Mouse (Mus musculus): ENCODE measurements around the gene Arpc1b. TPM values are rescaled to one million over a fixed set of nuclear protein-coding genes. Genes with fewer than 3 reads are reported as not detected.
"Not testable (repeated sequence)": the region's sequence is repeated elsewhere in the genome, so short reads cannot be mapped to it uniquely, and the experiment has no call there.

The Arpc1b gene
- polyA plus RNA-seq, 1 experiment from 2014 or later: 137 TPM

DNA sequence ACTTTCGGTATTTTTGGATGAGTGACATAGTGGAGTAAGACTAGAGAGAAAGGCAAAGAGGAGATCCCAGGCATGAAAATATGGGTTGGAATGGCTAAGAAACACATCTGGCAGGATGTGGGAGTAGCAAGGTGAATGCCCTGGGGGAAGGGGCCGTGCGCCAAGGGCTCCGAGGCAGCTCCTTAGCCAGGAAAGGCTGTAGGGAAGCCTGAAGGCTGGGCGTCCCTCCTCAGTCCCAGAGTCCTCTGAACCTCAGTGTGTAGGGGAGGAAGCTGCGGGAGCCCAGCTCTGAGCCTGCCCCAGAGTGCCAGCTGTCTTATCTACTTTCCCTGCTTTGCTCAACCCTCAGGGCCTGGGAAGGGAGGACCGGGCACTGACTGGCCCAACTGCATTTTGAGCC, 6.9 kb downstream of the Arpc1b start:
- WGBS: 58% methylated on average over 7 of the region's 7 CpGs
- Histone ChIP-seq H3K36me3 (ENCODE audit: control insufficient read depth, insufficient read depth, low read length) (peaks cover 47% of the 10 kb centered on the region), H3K4me1 (ENCODE audit: control insufficient read depth in 2 of 2, insufficient read depth in 2 of 2, low read length in 2 of 2) (peaks cover 10 to 24% of the 10 kb centered on the region in 2 experiments; a peak in 3 of 4 replicates), H3K27ac (replicated peaks in 1 of 2; ENCODE audit: control insufficient read depth in 1 of 2, insufficient read depth in 1 of 2, low read depth in 2 of 2, low read length in 2 of 2) (0 out of 4 replicates have a peak overlapping the region, but pooled peaks of 1 of the 2 experiments have one; percentile 4), H3K4me3 (ENCODE audit: control insufficient read depth in 1 of 2, insufficient read depth in 1 of 2, low read depth in 1 of 2, low read length in 2 of 2) (no peak overlapping the region), H3K9me3 (ENCODE audit: control insufficient read depth, low read length) (no peaks in the 10 kb centered on the region), H3K27me3 (ENCODE audit: control insufficient read depth, insufficient read depth, low read length) (no peaks in the 10 kb centered on the region), H3K9ac (ENCODE audit: low read length) (no peak overlapping the region), H3K4me2 (ENCODE audit: low read length) (no peak overlapping the region)
- no peak for ATAC-seq (ENCODE audit: insufficient number of reproducible peaks, insufficient read depth, low FRiP score, low read depth)

DNA sequence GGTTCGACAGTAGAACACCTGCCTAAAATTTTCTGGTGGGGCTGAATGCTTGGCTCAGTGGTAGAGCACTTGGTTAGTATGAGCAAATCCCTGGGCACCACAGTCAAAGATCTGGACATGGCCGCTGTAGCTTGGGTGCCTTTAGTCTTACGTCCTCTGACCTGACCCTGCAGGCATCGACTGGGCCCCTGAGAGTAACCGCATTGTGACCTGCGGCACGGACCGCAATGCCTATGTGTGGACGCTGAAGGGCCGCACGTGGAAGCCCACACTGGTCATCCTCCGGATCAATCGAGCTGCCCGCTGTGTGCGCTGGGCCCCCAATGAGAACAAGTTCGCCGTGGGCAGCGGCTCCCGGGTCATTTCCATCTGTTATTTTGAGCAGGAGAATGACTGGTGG, 9.4 kb downstream of the Arpc1b start:
- no peak for ATAC-seq (ENCODE audit: insufficient number of reproducible peaks, insufficient read depth, low FRiP score, low read depth)
- Histone ChIP-seq H3K9ac (ENCODE audit: low read length) (no peak overlapping the region), H3K27ac (replicated peaks in 1 of 2; ENCODE audit: control insufficient read depth in 1 of 2, insufficient read depth in 1 of 2, low read depth in 2 of 2, low read length in 2 of 2) (no peak overlapping the region), H3K4me1 (ENCODE audit: control insufficient read depth in 2 of 2, insufficient read depth in 2 of 2, low read length in 2 of 2) (peaks cover 6 to 16% of the 10 kb centered on the region in 2 experiments; a peak in 3 of 4 replicates), H3K36me3 (ENCODE audit: control insufficient read depth, insufficient read depth, low read length) (peaks cover 69% of the 10 kb centered on the region), H3K4me3 (ENCODE audit: control insufficient read depth in 1 of 2, insufficient read depth in 1 of 2, low read depth in 1 of 2, low read length in 2 of 2) (no peak overlapping the region), H3K4me2 (ENCODE audit: low read length) (no peak overlapping the region), H3K9me3 (ENCODE audit: control insufficient read depth, low read length) (no peaks in the 10 kb centered on the region), H3K27me3 (ENCODE audit: control insufficient read depth, insufficient read depth, low read length) (no peaks in the 10 kb centered on the region)
- 92% methylated on average over 19 of the region's 19 CpGs for WGBS

DNA sequence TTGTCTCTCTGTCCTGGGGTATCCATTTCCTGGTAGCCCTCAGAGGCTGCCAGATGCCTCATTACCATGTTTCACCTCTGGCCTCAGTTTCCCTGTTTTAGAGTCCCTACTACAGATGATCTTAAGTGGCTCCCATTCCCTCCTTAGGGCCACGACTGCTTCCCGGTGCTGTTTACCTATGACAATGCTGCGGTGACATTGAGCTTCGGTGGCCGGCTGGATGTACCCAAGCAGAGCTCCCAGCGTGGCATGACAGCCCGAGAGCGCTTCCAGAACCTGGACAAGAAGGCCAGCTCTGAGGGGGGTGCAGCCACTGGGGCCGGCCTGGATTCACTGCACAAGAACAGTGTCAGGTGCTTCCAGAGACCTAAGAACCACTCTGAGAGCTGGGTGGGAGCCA, 12.6 kb downstream of the Arpc1b start:
- no peak for ATAC-seq (ENCODE audit: insufficient number of reproducible peaks, insufficient read depth, low FRiP score, low read depth)

DNA sequence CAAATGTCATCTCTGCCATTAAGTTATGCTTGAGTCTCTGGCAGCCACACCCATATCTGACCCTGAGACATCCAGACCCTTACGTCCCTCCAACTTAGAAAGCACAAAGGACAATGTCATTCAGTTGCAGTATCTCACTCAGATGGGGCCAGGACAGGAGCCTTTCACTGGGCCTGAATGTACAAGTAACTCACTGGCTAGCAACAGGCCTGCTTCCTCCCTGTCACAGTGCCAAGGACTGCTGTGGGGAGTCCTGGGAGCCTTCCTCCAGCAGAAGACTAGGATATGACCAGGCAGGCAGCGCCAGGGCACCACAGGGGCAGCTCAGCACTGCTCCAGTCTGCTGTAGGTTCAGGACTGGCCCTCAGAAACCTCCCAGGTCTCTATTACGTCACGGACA, 15.1 kb downstream of the Arpc1b start:
- H3K9ac ChIP-seq (ENCODE audit: low read length): no peak overlapping the region
- H3K4me1 ChIP-seq (ENCODE audit: control insufficient read depth in 2 of 2, insufficient read depth in 2 of 2, low read length in 2 of 2): no peaks in the 10 kb centered on the region
- H3K4me3 ChIP-seq (ENCODE audit: control insufficient read depth in 1 of 2, insufficient read depth in 1 of 2, low read depth in 1 of 2, low read length in 2 of 2): no peak overlapping the region
- H3K27me3 ChIP-seq (ENCODE audit: control insufficient read depth, insufficient read depth, low read length): no peaks in the 10 kb centered on the region
- no peaks in the 10 kb centered on the region for H3K9me3 ChIP-seq (ENCODE audit: control insufficient read depth, low read length)
- peaks cover 96% of the 10 kb centered on the region for H3K36me3 ChIP-seq (ENCODE audit: control insufficient read depth, insufficient read depth, low read length)
- no peak for ATAC-seq (ENCODE audit: insufficient number of reproducible peaks, insufficient read depth, low FRiP score, low read depth)
- H3K27ac ChIP-seq (replicated peaks in 1 of 2; ENCODE audit: control insufficient read depth in 1 of 2, insufficient read depth in 1 of 2, low read depth in 2 of 2, low read length in 2 of 2): 0 out of 4 replicates have a peak overlapping the region, but pooled peaks of 1 of the 2 experiments have one; percentile 11
- WGBS: 83% methylated on average over 4 of the region's 4 CpGs
- H3K4me2 ChIP-seq (ENCODE audit: low read length): no peak overlapping the region

More for the DNA sequence above, 12.6 kb downstream of the Arpc1b start:
- Histone ChIP-seq H3K4me3 (ENCODE audit: control insufficient read depth in 1 of 2, insufficient read depth in 1 of 2, low read depth in 1 of 2, low read length in 2 of 2) (no peak overlapping the region), H3K27me3 (ENCODE audit: control insufficient read depth, insufficient read depth, low read length) (no peaks in the 10 kb centered on the region), H3K4me2 (ENCODE audit: low read length) (no peak overlapping the region), H3K9ac (ENCODE audit: low read length) (no peak overlapping the region), H3K36me3 (ENCODE audit: control insufficient read depth, insufficient read depth, low read length) (peaks cover 96% of the 10 kb centered on the region), H3K4me1 (ENCODE audit: control insufficient read depth in 2 of 2, insufficient read depth in 2 of 2, low read length in 2 of 2) (0 out of 4 replicates have a peak, but pooled peaks cover 0 to under 1% of the 10 kb centered on the region in 2 experiments), H3K9me3 (ENCODE audit: control insufficient read depth, low read length) (no peaks in the 10 kb centered on the region), H3K27ac (replicated peaks in 1 of 2; ENCODE audit: control insufficient read depth in 1 of 2, insufficient read depth in 1 of 2, low read depth in 2 of 2, low read length in 2 of 2) (no peak overlapping the region)
- WGBS: 94% methylated on average over 9 of the region's 9 CpGs

DNA sequence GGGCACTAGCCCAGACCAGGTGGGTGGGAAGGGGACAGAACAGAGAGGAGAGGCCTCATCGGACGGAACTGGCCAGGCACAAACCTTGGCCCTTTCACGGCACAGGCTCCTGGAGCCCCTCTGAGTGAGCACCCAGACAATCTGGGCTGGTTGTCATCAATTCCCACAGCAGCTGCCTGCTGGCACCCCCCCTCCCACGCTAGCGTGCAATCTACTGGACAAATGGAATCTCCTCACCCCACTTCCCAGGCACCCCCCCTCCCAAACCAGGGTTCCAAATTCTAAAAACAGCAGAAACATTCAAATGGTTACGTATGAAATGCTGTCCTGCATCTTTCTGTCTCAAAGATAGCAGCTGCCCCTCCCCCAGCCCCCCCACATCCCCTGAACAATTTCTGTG, 15.8 kb downstream of the Arpc1b start:
- not testable (repeated sequence) for H3K27ac ChIP-seq (replicated peaks in 1 of 2; ENCODE audit: control insufficient read depth in 1 of 2, insufficient read depth in 1 of 2, low read depth in 2 of 2, low read length in 2 of 2); H3K4me2 ChIP-seq (ENCODE audit: low read length); H3K27me3 ChIP-seq (ENCODE audit: control insufficient read depth, insufficient read depth, low read length); H3K9ac ChIP-seq (ENCODE audit: low read length); H3K9me3 ChIP-seq (ENCODE audit: control insufficient read depth, low read length); H3K4me3 ChIP-seq (ENCODE audit: control insufficient read depth in 1 of 2, insufficient read depth in 1 of 2, low read depth in 1 of 2, low read length in 2 of 2); ATAC-seq (ENCODE audit: insufficient number of reproducible peaks, insufficient read depth, low FRiP score, low read depth); H3K4me1 ChIP-seq (ENCODE audit: control insufficient read depth in 2 of 2, insufficient read depth in 2 of 2, low read length in 2 of 2)
- 82% methylated on average over 6 of the region's 6 CpGs for WGBS
- peaks cover 96% of the 10 kb centered on the region for H3K36me3 ChIP-seq (ENCODE audit: control insufficient read depth, insufficient read depth, low read length)

DNA sequence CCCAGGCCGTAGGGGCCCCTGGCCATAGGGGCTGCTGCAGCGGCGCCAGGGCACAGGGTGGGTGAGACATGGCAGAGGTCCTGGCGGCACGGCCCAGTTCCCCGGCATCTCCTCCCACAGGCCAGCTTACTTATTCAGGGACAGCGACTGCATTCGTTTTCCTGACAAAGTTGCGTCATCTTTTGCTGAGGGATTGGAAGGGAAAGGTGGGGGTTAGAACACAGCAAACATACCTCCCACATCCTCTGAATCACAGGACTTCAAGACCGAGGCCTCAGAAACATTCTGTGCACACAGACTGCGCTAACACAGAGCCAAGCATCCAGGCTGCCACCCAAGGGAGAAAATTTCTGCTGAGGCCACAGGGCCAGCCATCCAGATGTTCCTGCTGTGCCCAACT, 16.2 kb downstream of the Arpc1b start:
- Histone ChIP-seq H3K36me3 (ENCODE audit: control insufficient read depth, insufficient read depth, low read length) (peaks cover 96% of the 10 kb centered on the region), H3K27ac (replicated peaks in 1 of 2; ENCODE audit: control insufficient read depth in 1 of 2, insufficient read depth in 1 of 2, low read depth in 2 of 2, low read length in 2 of 2) (no peak overlapping the region), H3K4me2 (ENCODE audit: low read length) (no peak overlapping the region), H3K4me3 (ENCODE audit: control insufficient read depth in 1 of 2, insufficient read depth in 1 of 2, low read depth in 1 of 2, low read length in 2 of 2) (no peak overlapping the region), H3K9ac (ENCODE audit: low read length) (no peak overlapping the region), H3K4me1 (ENCODE audit: control insufficient read depth in 2 of 2, insufficient read depth in 2 of 2, low read length in 2 of 2) (no peaks in the 10 kb centered on the region), H3K27me3 (ENCODE audit: control insufficient read depth, insufficient read depth, low read length) (no peaks in the 10 kb centered on the region), H3K9me3 (ENCODE audit: control insufficient read depth, low read length) (no peaks in the 10 kb centered on the region)
- ATAC-seq (ENCODE audit: insufficient number of reproducible peaks, insufficient read depth, low FRiP score, low read depth): no peak
- WGBS: 72% methylated on average over 11 of the region's 11 CpGs

DNA sequence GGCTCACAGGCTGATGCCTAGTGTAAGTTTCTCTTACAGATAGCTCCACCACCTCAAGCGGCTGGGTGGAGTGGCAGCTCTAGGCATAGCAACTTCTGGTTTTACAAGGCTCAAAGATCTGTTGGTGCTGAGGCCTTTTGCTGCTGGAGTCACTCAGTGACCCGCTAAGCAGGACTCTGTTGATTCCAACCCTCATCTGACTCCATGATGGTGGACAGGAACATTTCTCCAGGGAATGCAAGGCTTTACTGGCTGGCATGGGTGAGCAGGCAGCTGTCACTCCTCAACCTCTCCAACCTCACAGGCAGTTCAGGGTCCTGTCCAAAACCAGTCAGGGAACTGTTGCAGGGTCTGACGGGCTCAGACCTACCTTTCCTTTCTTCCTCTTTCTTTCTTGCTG, 17.0 kb downstream of the Arpc1b start:
- Histone ChIP-seq H3K4me3 (ENCODE audit: control insufficient read depth in 1 of 2, insufficient read depth in 1 of 2, low read depth in 1 of 2, low read length in 2 of 2) (no peak overlapping the region), H3K9me3 (ENCODE audit: control insufficient read depth, low read length) (no peaks in the 10 kb centered on the region), H3K27me3 (ENCODE audit: control insufficient read depth, insufficient read depth, low read length) (no peaks in the 10 kb centered on the region), H3K4me2 (ENCODE audit: low read length) (no peak overlapping the region), H3K36me3 (ENCODE audit: control insufficient read depth, insufficient read depth, low read length) (peaks cover 96% of the 10 kb centered on the region), H3K27ac (replicated peaks in 1 of 2; ENCODE audit: control insufficient read depth in 1 of 2, insufficient read depth in 1 of 2, low read depth in 2 of 2, low read length in 2 of 2) (no peak overlapping the region), H3K4me1 (ENCODE audit: control insufficient read depth in 2 of 2, insufficient read depth in 2 of 2, low read length in 2 of 2) (no peaks in the 10 kb centered on the region), H3K9ac (ENCODE audit: low read length) (no peak overlapping the region)
- no peak for ATAC-seq (ENCODE audit: insufficient number of reproducible peaks, insufficient read depth, low FRiP score, low read depth)
- 82% methylated on average over 3 of the region's 3 CpGs for WGBS

DNA sequence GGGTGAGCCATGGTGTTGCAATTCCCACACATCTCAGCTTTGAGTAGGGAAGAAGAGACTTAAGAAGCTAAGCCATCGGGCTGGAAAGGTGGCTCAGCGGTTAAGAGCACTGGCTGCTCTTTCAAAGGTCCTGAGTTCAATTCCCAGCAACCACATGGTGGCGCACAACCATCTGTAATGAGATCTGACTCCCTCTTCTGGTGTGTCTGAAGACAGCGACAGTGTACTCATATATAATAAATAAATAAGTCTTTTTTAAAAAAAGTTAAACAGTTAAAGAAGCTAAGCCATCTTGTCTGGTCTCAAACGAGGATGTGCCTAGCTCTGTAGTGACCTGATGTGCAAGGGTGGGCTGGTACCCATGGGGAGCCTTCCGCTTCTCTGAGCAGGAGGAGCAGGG, 19.3 kb downstream of the Arpc1b start:
- H3K27me3 ChIP-seq (ENCODE audit: control insufficient read depth, insufficient read depth, low read length); H3K9me3 ChIP-seq (ENCODE audit: control insufficient read depth, low read length); H3K9ac ChIP-seq (ENCODE audit: low read length); H3K27ac ChIP-seq (replicated peaks in 1 of 2; ENCODE audit: control insufficient read depth in 1 of 2, insufficient read depth in 1 of 2, low read depth in 2 of 2, low read length in 2 of 2); H3K4me3 ChIP-seq (ENCODE audit: control insufficient read depth in 1 of 2, insufficient read depth in 1 of 2, low read depth in 1 of 2, low read length in 2 of 2); H3K4me2 ChIP-seq (ENCODE audit: low read length); ATAC-seq (ENCODE audit: insufficient number of reproducible peaks, insufficient read depth, low FRiP score, low read depth); H3K4me1 ChIP-seq (ENCODE audit: control insufficient read depth in 2 of 2, insufficient read depth in 2 of 2, low read length in 2 of 2): not testable (repeated sequence)
- WGBS: 85% methylated on average over 6 of the region's 6 CpGs
- peaks cover 87% of the 10 kb centered on the region for H3K36me3 ChIP-seq (ENCODE audit: control insufficient read depth, insufficient read depth, low read length)
